Mouse (Mus musculus) CH12.LX (cell line): ENCODE data around the gene Dlst. TPM values are rescaled to one million over a fixed set of nuclear protein-coding genes. Genes with fewer than 3 reads are reported as not detected.

Experiments used
- DNase-seq: peaks from one replicate; pipeline ENCODE4 v3.0.0-alpha.2; 2013; ENCODE audit errors: extremely low read depth
- H3K27ac ChIP-seq: 2 replicates; pipeline ENCODE4 v1.5.1; 2012; ENCODE audit warnings: low read depth, mild to moderate bottlenecking, control low read depth, moderate library complexity; ENCODE audit not compliant: insufficient read depth
- H3K27me3 ChIP-seq: replicated peaks from 2 replicates; pipeline ENCODE3; 2012; ENCODE audit warnings: inconsistent platforms
- H3K36me3 ChIP-seq, 2 experiments: replicated peaks in 1 of 2; 2 replicates each; pipeline versions ENCODE3 to v1.6.1; 2012; ENCODE audit warnings: inconsistent platforms in 1 of 2, low read length in 1 of 2, mild to moderate bottlenecking in 1 of 2, mixed read lengths in 1 of 2, moderate library complexity in 1 of 2; ENCODE audit not compliant: control insufficient read depth in 1 of 2, insufficient read depth in 1 of 2
- H3K4me1 ChIP-seq, 2 experiments: 2 replicates each; pipeline ENCODE4 v1.6.1; 2012; ENCODE audit warnings: inconsistent platforms in 1 of 2, moderate library complexity in 1 of 2; ENCODE audit not compliant: insufficient read depth in 2 of 2, control insufficient read depth in 1 of 2
- H3K4me2 ChIP-seq: 2 replicates; pipeline ENCODE4 v1.6.1; 2012; ENCODE audit warnings: low read depth, mild to moderate bottlenecking, control low read depth; ENCODE audit not compliant: poor library complexity, insufficient read depth, severe bottlenecking
- H3K4me3 ChIP-seq, 3 experiments: fragments of 150-350 bp in 1 of 3; sonication (generic) in 1 of 3; replicated peaks in 1 of 3; 2 replicates each; pipeline versions ENCODE3 to v1.5.1; 2011 to 2012; ENCODE audit warnings: low read depth in 2 of 3, low read length in 2 of 3, mild to moderate bottlenecking in 2 of 3, moderate library complexity in 2 of 3, control low read depth in 1 of 3, improper control_type of control experiment in 1 of 3, inconsistent platforms in 1 of 3, mixed read lengths in 1 of 3; ENCODE audit not compliant: poor library complexity in 1 of 3
- H3K79me2 ChIP-seq: replicated peaks from 2 replicates; pipeline ENCODE4 v1.6.1; 2012; ENCODE audit warnings: mild to moderate bottlenecking, moderate library complexity; ENCODE audit not compliant: control insufficient read depth, poor library complexity, insufficient read depth, severe bottlenecking; ENCODE audit errors: extremely low read depth
- H3K9ac ChIP-seq: 2 replicates; pipeline ENCODE4 v1.6.1; 2012; ENCODE audit warnings: low read depth, mild to moderate bottlenecking, control low read depth, moderate library complexity; ENCODE audit not compliant: insufficient read depth
- H3K9me3 ChIP-seq: replicated peaks from 2 replicates; pipeline ENCODE3; 2012; ENCODE audit warnings: low read length, inconsistent platforms, mixed read lengths
- BHLHE40 ChIP-seq: IDR thresholded peaks from 2 replicates; pipeline ENCODE4 v1.6.1; 2011; ENCODE audit warnings: mild to moderate bottlenecking, low read depth, low read length, improper control_type of control experiment
- E2F4 ChIP-seq: IDR thresholded peaks from 2 replicates; pipeline ENCODE4 v1.6.1; 2011; ENCODE audit warnings: low read depth, low read length, improper control_type of control experiment; ENCODE audit not compliant: insufficient replicate concordance
- ETS1 ChIP-seq: conservative IDR thresholded peaks from 2 replicates; pipeline ENCODE4 v1.6.1; 2012; ENCODE audit warnings: low read depth, mild to moderate bottlenecking, inconsistent platforms, low read length, improper control_type of control experiment, moderate library complexity
- GABPA ChIP-seq: IDR thresholded peaks from 2 replicates; pipeline ENCODE4 v1.6.1; 2012; ENCODE audit warnings: low read depth, low read length, improper control_type of control experiment, inconsistent platforms; ENCODE audit not compliant: insufficient replicate concordance
- HCFC1 ChIP-seq: IDR thresholded peaks from 2 replicates; pipeline ENCODE4 v1.6.1; 2012; ENCODE audit warnings: low read depth, mild to moderate bottlenecking, inconsistent platforms, low read length, improper control_type of control experiment
- MAFK ChIP-seq: IDR thresholded peaks from 2 replicates; pipeline ENCODE4 v1.6.1; 2011; ENCODE audit warnings: low read length, improper control_type of control experiment; ENCODE audit not compliant: insufficient replicate concordance
- MEF2A ChIP-seq: IDR thresholded peaks from 2 replicates; pipeline ENCODE4 v1.6.1; 2014; ENCODE audit warnings: low read depth, mild to moderate bottlenecking, inconsistent platforms, low read length, improper control_type of control experiment, borderline replicate concordance
- MXI1 ChIP-seq: IDR thresholded peaks from 2 replicates; pipeline ENCODE4 v1.6.1; 2011; ENCODE audit warnings: mild to moderate bottlenecking, low read depth, low read length, improper control_type of control experiment
- MYC ChIP-seq: IDR thresholded peaks from 2 replicates; pipeline ENCODE4 v1.6.1; 2011; ENCODE audit warnings: low read depth, mild to moderate bottlenecking, improper control_type of control experiment, low read length
- NELFE ChIP-seq: IDR thresholded peaks from 2 replicates; pipeline ENCODE4 v1.6.1; 2011; ENCODE audit warnings: low read depth, low read length, improper control_type of control experiment
- RAD21 ChIP-seq: IDR thresholded peaks from 2 replicates; pipeline ENCODE4 v1.6.1; 2011; ENCODE audit warnings: low read depth, mild to moderate bottlenecking, low read length, improper control_type of control experiment, moderate library complexity
- RCOR1 ChIP-seq: conservative IDR thresholded peaks from 2 replicates; pipeline ENCODE4 v1.6.1; 2012; ENCODE audit warnings: low read depth, mild to moderate bottlenecking, inconsistent platforms, low read length, improper control_type of control experiment
- SIN3A ChIP-seq: IDR thresholded peaks from 2 replicates; pipeline ENCODE4 v1.6.1; 2012; ENCODE audit warnings: low read length, improper control_type of control experiment, inconsistent platforms
- SMC3 ChIP-seq: IDR thresholded peaks from 2 replicates; pipeline ENCODE4 v1.6.1; 2011; ENCODE audit warnings: low read depth, low read length, improper control_type of control experiment
- UBTF ChIP-seq: IDR thresholded peaks from 2 replicates; pipeline ENCODE4 v1.6.1; 2012; ENCODE audit warnings: low read depth, mild to moderate bottlenecking, inconsistent platforms, low read length, improper control_type of control experiment, moderate library complexity
- ZC3H11A ChIP-seq: IDR thresholded peaks from 2 replicates; pipeline ENCODE4 v1.6.1; 2012; ENCODE audit warnings: low read depth, mild to moderate bottlenecking, inconsistent platforms, low read length, improper control_type of control experiment
- ZKSCAN1 ChIP-seq: IDR thresholded peaks from 2 replicates; pipeline ENCODE4 v1.6.1; 2012; ENCODE audit warnings: low read depth, inconsistent platforms, low read length, improper control_type of control experiment, borderline replicate concordance
- ZMIZ1 ChIP-seq: IDR thresholded peaks from 2 replicates; pipeline ENCODE4 v1.6.1; 2012; ENCODE audit warnings: low read depth, mild to moderate bottlenecking, inconsistent platforms, low read length, improper control_type of control experiment
- dilution Hi-C: fragments of 300-500 bp; cut with MboI; formaldehyde crosslinking; loops from 2 replicates; pipeline ENCODE4 v1.14.3; 2020; ENCODE audit warnings: low sequenced_read_pairs; ENCODE audit not compliant: extremely low pct_unique_long_range_greater_than_20kb, extremely low pct_ligation_motif_present
- in situ Hi-C: fragments of 300-500 bp; cut with MboI; formaldehyde crosslinking; loops from 3 replicates; pipeline ENCODE4 v1.14.3; 2019; ENCODE audit warnings: low sequenced_read_pairs, low pct_ligation_motif_present, low pct_unique_long_range_greater_than_20kb, mixed read lengths
- polyA plus RNA-seq: library from polyadenylated mRNA; unstranded; fragments of >175 nt; gene quantifications from 2 replicates; pipeline ENCODE4 v1.2.1, GENCODE M21; 2012; ENCODE audit warnings: low read depth; ENCODE audit not compliant: insufficient read length
- total RNA-seq, 2 experiments: library from RNA; depleted of rRNA; stranded (reverse); fragments of 300-350 nt in 1 of 2; fragments of >200 nt in 1 of 2; gene quantifications; 2 replicates each; pipeline ENCODE4 v1.2.3; 2012 to 2014

Dlst gene
- total and polyA plus RNA-seq, 3 experiments: 116 to 165 (median 144) TPM

GRCm38 (mm10) chr12:85175087-85175675 is 64.5 kb downstream of the Dlst start:
- Histone ChIP-seq H3K27ac (no peak overlapping the region), H3K27me3 (peaks cover 97% of the 10 kb centered on the region), H3K4me3 (no peak overlapping the region), H3K4me1 (peaks cover 10 to 20% of the 10 kb centered on the region in 2 experiments), H3K9ac (no peak overlapping the region), H3K4me2 (no peak overlapping the region), H3K9me3 (no peaks in the 10 kb centered on the region), H3K79me2 (no peaks in the 10 kb centered on the region), H3K36me3 (no peaks in the 10 kb centered on the region)
- no peak for DNase-seq
- dilution Hi-C loops: no loop called here
- in situ Hi-C loops: no loop called here
- TF ChIP-seq ZMIZ1 (no peak), E2F4 (no peak), MEF2A (no peak), MXI1 (no peak), BHLHE40 (no peak), ZC3H11A (no peak), SMC3 (no peak), HCFC1 (no peak), MAFK (no peak), ETS1 (no peak), ZKSCAN1 (no peak), GABPA (no peak), RCOR1 (no peak)

DNA sequence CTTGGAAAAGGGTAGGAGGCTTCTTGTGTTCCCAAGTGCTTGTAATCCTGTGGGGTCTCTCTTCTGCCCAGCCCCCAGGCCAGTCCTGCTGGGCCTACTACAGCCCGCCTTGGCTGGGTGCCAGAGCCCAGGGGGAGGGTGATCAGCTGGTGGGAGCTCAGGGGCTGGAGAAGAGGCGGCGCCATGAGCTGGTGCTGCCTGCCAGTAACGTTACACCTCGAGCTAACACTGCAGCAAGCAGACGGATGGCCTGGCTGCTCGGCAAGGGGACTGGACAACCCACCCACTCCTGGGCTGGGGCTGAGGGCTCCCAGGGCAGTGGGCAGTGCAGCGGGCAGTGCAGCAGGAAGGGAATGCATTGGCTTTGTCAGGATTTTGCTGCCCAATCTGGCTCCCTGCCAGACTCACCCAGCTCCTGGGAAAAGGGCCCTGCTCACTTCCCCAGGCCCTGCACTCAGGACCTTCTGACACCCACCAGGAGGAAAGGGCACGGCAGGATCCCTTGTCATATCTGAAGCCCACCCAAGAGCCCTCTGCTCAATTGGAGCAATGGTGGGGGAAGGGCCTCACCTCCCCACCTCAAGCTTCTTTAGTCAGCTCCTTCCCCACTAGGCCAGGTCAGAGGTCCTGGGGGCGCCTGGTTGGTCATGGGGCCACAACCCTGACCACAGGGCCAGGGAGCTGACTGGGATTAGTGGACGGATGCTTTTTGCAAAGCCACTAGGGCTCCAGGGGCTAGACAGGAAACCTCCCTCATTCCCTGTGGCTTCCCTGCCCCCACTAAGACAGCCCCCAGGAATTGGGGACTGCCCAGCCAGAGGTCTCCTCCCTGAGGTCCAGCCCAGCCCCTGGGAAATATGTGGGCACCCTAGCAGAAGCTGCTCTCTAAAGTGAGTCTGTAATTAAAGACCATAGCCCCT is 65.6 kb downstream of the Dlst start:
- dilution Hi-C loops: no loop called here
- TF ChIP-seq GABPA (no peak), SMC3 (no peak), SIN3A (no peak), NELFE (no peak), MYC (no peak), BHLHE40 (no peak), RAD21 (no peak), UBTF (no peak)
- no peaks in the 10 kb centered on the region for H3K36me3 ChIP-seq
- H3K9me3 ChIP-seq: no peaks in the 10 kb centered on the region
- no peaks in the 10 kb centered on the region for H3K79me2 ChIP-seq
- no peak overlapping the region for H3K4me2 ChIP-seq
- no peak overlapping the region for H3K4me3 ChIP-seq
- in situ Hi-C loops: no loop called here
- H3K9ac ChIP-seq: no peak overlapping the region
- H3K4me1 ChIP-seq: peaks cover 10 to 19% of the 10 kb centered on the region in 2 experiments
- DNase-seq: no peak
- H3K27me3 ChIP-seq: peaks cover 97% of the 10 kb centered on the region
- no peak overlapping the region for H3K27ac ChIP-seq
